Mouse (Mus musculus) layer of hippocampus, adult 8-10 months (tissue): ENCODE results near the gene Midn. TPM values are rescaled to one million over a fixed set of nuclear protein-coding genes. Genes with fewer than 3 reads are reported as not detected.

ENCODE experiments used
- DNase-seq, 2 experiments: peaks; one replicate each; pipeline ENCODE4 v3.0.0; 2022; ENCODE audit warnings: low spot score in 2 of 2
- total RNA-seq, 4 experiments: library from RNA; stranded (reverse); gene quantifications; 2 replicates each; pipeline ENCODE4 v1.2.4; 2022

Gene Midn
- total RNA-seq, 4 experiments from 2014 or later = 47.2 to 63.6 (median 58.0) TPM

DNA sequence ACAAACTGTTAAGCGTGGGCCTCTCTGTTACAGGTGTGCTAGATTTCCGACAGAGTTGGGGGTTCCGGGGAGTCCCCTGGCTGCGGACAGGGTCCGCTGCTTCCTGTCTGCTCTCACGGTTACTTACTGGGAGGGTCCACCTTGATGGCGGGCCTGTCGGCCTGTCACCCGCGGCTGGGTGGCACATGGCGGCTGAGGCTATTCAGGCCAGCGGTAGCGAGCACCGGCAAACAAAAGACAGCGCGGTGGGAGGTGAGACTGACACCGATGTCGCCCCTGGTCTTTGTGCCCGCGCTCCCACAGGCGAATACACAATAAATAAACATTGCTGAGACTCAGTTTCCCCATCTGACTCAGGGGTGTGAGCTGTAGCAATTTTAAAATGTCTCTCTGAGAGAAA is 41.9 kb downstream of the Midn start:
- DNase-seq = no peak

GRCm38 (mm10) chr10:80190491-80191051 is 42.5 kb downstream of the Midn start:
- no peak for DNase-seq

GRCm38 (mm10) chr10:80193976-80194375 is 45.9 kb downstream of the Midn start:
- no peak for DNase-seq

GRCm38 (mm10) chr10:80194441-80194840 is 46.4 kb downstream of the Midn start:
- DNase-seq = no peak

DNA sequence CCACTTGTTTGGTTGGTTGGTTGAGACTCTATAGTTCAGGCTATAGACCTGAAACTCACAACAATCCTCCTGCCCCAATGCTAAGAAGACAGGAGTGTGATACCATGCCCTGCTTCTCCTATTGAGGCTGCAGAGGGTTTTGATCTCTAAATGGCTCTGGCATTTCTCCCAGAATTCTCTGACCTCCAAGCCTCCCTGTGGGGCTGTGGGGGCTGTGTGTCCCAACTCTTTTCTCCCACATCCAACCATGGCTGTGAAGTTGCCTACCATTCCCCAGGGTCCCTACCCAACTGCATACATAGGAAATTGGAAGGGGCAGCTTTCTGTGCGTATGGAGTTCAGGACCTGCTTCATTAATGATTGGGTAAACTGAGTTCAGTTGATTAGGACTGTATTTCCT is 48.1 kb downstream of the Midn start:
- no peak for DNase-seq

- no peak for DNase-seq
Observed at GRCm38 (mm10) chr10:80196778-80197581, 48.9 kb downstream of the Midn start.

DNA sequence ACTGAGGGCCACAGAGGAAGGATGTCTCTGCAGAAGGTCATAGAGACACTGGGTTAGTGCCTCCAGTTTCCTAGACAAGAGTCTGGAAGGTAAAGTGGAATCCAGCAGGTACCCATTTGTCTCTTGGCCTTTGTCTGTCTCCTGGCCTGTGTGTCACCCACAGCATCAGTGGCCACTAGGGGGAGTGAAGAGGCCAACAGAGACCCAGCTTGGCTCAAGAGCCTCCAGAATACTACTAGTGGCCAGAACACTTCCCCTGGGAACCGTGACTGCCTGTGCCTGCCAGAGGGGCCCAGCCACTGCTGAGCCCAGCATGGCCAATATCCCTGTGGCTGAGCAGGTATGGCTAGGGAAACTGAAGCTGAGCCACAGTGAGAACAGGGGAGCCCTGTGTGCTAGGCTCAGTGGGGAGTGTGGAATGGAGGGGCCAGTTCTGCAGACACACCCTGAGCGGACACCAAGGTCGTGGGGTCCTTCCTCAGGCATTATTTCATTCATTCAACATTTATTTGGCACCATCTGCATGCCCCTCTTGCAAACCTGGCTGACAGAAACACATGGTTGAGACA is 51.5 kb downstream of the Midn start:
- DNase-seq = peak; percentile 69 to 76

DNA sequence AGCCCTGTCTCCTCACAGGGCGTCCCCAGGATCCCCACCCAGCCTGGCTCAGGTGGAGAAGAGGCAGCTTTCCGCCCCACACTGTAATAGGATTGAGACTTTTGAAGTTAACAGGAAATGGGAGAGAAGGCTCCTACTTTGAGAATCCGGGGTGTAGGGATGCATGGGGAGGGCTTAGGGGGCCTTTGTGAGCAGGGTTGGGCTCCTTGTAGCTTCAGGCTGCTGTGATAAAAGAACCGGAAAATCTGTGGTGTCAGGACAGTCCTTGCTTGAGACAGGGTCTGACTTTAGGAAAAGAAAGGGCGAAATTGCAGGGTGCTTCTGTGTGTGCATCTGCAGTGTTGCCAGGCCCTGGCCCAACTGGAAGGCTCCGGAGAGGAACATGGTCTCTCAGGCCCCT is 52.4 kb downstream of the Midn start:
- no peak for DNase-seq

- DNase-seq = no peak
Observed at GRCm38 (mm10) chr10:80204055-80204454, 56.0 kb downstream of the Midn start.

GRCm38 (mm10) chr10:80207201-80207600 is 59.1 kb downstream of the Midn start:
- no peak for DNase-seq

DNA sequence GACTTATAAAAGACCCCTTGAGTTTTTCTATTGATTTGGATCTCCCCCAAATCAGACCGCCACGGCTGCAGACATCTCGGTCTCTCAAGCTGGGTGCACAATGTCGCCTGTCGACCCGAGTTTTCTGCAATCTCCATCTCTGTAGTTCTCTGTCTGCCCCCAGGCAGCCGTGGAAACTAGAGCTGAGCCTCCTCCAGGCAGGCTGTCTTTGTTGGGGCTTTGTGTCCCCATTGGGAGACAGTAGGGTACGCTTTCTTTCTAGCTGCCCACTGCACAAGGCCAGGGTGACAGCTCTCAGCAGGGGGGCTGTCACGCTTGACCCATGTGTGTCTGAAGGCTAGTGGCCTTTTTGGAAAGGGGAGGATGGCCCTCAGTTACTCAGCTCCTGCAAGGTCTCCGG is 59.6 kb downstream of the Midn start:
- DNase-seq = no peak

Other genes starting within 250 kb of the Midn start
- 10 to 100 TPM; 50.4 to 61.2 (median 57.1) TPM for gene Med16, start 239.3 kb upstream of the Midn start, total RNA-seq
- gene Gm26602, start 237.4 kb upstream of the Midn start, total RNA-seq = not detected
- gene Kiss1r, start 231.3 kb upstream of the Midn start, total RNA-seq = 1 to 10 TPM; 6.3 to 8.3 (median 7.6) TPM
- 100 to 1,000 TPM; 340 to 392 (median 347) TPM for gene R3hdm4, start 227.1 kb upstream of the Midn start, total RNA-seq
- gene Arid3a, start 221.2 kb upstream of the Midn start, total RNA-seq = 10 to 100 TPM in 1 of 4 experiments, 1 to 10 TPM in 3; 6.6 to 11.8 (median 7.5) TPM
- gene Wdr18, start 188.1 kb upstream of the Midn start, total RNA-seq = 10 to 100 TPM; 42.9 to 50.8 (median 48.6) TPM
- under 1 TPM in 2 of 4 experiments, not detected in 2; 0.19 to 0.20 TPM for gene Grin3b, start 177.6 kb upstream of the Midn start, total RNA-seq
- gene Tmem259, start 163.9 kb upstream of the Midn start, total RNA-seq = 100 to 1,000 TPM; 111 to 119 (median 116) TPM
- 1 to 10 TPM; 5.3 to 9.8 (median 6.6) TPM for gene Cnn2, start 159.7 kb upstream of the Midn start, total RNA-seq
- gene Abca7, start 151.8 kb upstream of the Midn start, total RNA-seq = 10 to 100 TPM; 12.4 to 13.6 (median 13.3) TPM
- gene Arhgap45, start 131.6 kb upstream of the Midn start, total RNA-seq = 10 to 100 TPM in 2 of 4 experiments, 1 to 10 TPM in 2; 2.8 to 14.1 (median 8.2) TPM
- gene Polr2e, start 108.5 kb upstream of the Midn start, total RNA-seq = 10 to 100 TPM; 64.2 to 86.7 (median 75.4) TPM
- 100 to 1,000 TPM; 433 to 528 (median 468) TPM for gene Gpx4, start 101.1 kb upstream of the Midn start, total RNA-seq
- 10 to 100 TPM; 19.9 to 52.8 (median 29.8) TPM for gene Sbno2, start 42.7 kb upstream of the Midn start, total RNA-seq
- gene Stk11, start 32.5 kb upstream of the Midn start, total RNA-seq = 100 to 1,000 TPM in 1 of 4 experiments, 10 to 100 TPM in 3; 94.2 to 111 (median 96.5) TPM
- gene Atp5d, start 9.6 kb upstream of the Midn start, total RNA-seq = 100 to 1,000 TPM; 315 to 328 (median 323) TPM
- gene Cbarp, start 7.4 kb upstream of the Midn start, total RNA-seq = 100 to 1,000 TPM; 295 to 345 (median 308) TPM
- gene Cirbp, start 17.7 kb downstream of the Midn start, total RNA-seq = 100 to 1,000 TPM in 2 of 4 experiments, 10 to 100 TPM in 2; 75.7 to 148 (median 96.4) TPM
- 1 to 10 TPM; 1.8 to 9.0 (median 6.2) TPM for gene 1600002K03Rik, start 24.7 kb downstream of the Midn start, total RNA-seq
- 1 to 10 TPM; 7.4 to 8.3 (median 7.9) TPM for gene Efna2, start 31.2 kb downstream of the Midn start, total RNA-seq
- 10 to 100 TPM; 44.5 to 51.5 (median 45.6) TPM for gene Mum1, start 78.2 kb downstream of the Midn start, total RNA-seq
- gene Ndufs7, start 100.8 kb downstream of the Midn start, total RNA-seq = 100 to 1,000 TPM; 190 to 206 (median 201) TPM
- gene Gamt, start 112.7 kb downstream of the Midn start, total RNA-seq = 10 to 100 TPM; 22.4 to 34.7 (median 27.9) TPM
- gene Dazap1, start 113.2 kb downstream of the Midn start, total RNA-seq = 10 to 100 TPM; 84.8 to 98.3 (median 91.6) TPM
- gene Rps15, start 144.2 kb downstream of the Midn start, total RNA-seq = 1,000 to 10,000 TPM in 1 of 4 experiments, 100 to 1,000 TPM in 3; 755 to 1,005 (median 888) TPM
- 100 to 1,000 TPM in 3 of 4 experiments, 10 to 100 TPM in 1; 90.4 to 113 (median 110) TPM for gene Apc2, start 147.7 kb downstream of the Midn start, total RNA-seq
- 10 to 100 TPM; 20.4 to 27.1 (median 23.3) TPM for gene 2310011J03Rik, start 172.3 kb downstream of the Midn start, total RNA-seq
- gene Pcsk4, start 181.2 kb downstream of the Midn start, total RNA-seq = 1 to 10 TPM; 3.3 to 6.4 (median 4.1) TPM
- gene Reep6, start 181.7 kb downstream of the Midn start, total RNA-seq = 10 to 100 TPM in 2 of 4 experiments, 1 to 10 TPM in 2; 9.2 to 12.3 (median 10.2) TPM
- gene Adamtsl5, start 200.1 kb downstream of the Midn start, total RNA-seq = 1 to 10 TPM; 5.8 to 7.4 (median 6.7) TPM
- 10 to 100 TPM; 18.0 to 36.4 (median 30.4) TPM for gene Plk5, start 208.2 kb downstream of the Midn start, total RNA-seq
- gene Mex3d, start 239.4 kb downstream of the Midn start, total RNA-seq = 10 to 100 TPM; 17.0 to 19.6 (median 18.3) TPM